ENCODE assay signal across 16 mouse cellular contexts in genomic region chr7:133441661-133442060, GRCm38 (mm10).
DNase-seq lines count a peak whose midpoint lies in the region; ATAC-seq lines count a peak whose summit lies in the region.
"Had no signal": no experiment of that assay in that cellular context is flagged by ENCODE, and none has a peak within 500 bp of the region (broad histone marks: within the 10 kb centered on the region; RNA-seq: fewer than 3 reads in every experiment).

No protein-coding gene starts in this region.

- 16% methylated on average over 4 of the region's 4 CpGs for WGBS in kidney, embryonic 15.5 days
- 9% methylated on average over 4 of the region's 4 CpGs for WGBS in forebrain, embryonic 16.5 days
- 11% methylated on average over 4 of the region's 4 CpGs for WGBS in midbrain, embryonic 16.5 days
- 18% methylated on average over 4 of the region's 4 CpGs for WGBS in neural tube, embryonic 15.5 days
- 35% methylated on average over 4 of the region's 4 CpGs for WGBS in heart, embryonic 11.5 days (ENCODE audit: insufficient replicate concordance)

- H3K36me3 ChIP-seq in kidney, embryonic 15.5 days: no peaks in the 10 kb centered on the region
- H3K36me3 ChIP-seq in forebrain, embryonic 16.5 days (ENCODE audit: control insufficient read depth, insufficient read depth): no peaks in the 10 kb centered on the region
- H3K36me3 ChIP-seq in midbrain, embryonic 16.5 days (ENCODE audit: control insufficient read depth, insufficient read depth, low read length): no peaks in the 10 kb centered on the region
- no peaks in the 10 kb centered on the region for H3K36me3 ChIP-seq in neural tube, embryonic 15.5 days
- H3K36me3 ChIP-seq in heart, embryonic 11.5 days (ENCODE audit: control insufficient read depth, insufficient read depth, low read length): no peaks in the 10 kb centered on the region
- H3K36me3 ChIP-seq: heart, embryonic 12.5 days had no signal

- H3K4me3 ChIP-seq in kidney, embryonic 15.5 days (replicated peaks): no peak overlapping the region
- H3K4me3 ChIP-seq in forebrain, embryonic 16.5 days (replicated peaks; ENCODE audit: low read length): no peak overlapping the region
- no peak overlapping the region for H3K4me3 ChIP-seq in midbrain, embryonic 16.5 days (ENCODE audit: low read depth, low read length)
- no peak overlapping the region for H3K4me3 ChIP-seq in neural tube, embryonic 15.5 days (replicated peaks)
- no peak overlapping the region for H3K4me3 ChIP-seq in heart, embryonic 11.5 days (ENCODE audit: low read depth, low read length)
- H3K4me3 ChIP-seq: gastrocnemius, adult 2 months; heart, embryonic 12.5 days had no signal

- peaks cover 27% of the 10 kb centered on the region for H3K4me1 ChIP-seq in kidney, embryonic 15.5 days
- H3K4me1 ChIP-seq in forebrain, embryonic 16.5 days (replicated peaks; ENCODE audit: control insufficient read depth, insufficient read depth, low read length): peaks cover 24% of the 10 kb centered on the region
- peaks cover 20% of the 10 kb centered on the region for H3K4me1 ChIP-seq in midbrain, embryonic 16.5 days (ENCODE audit: control insufficient read depth, insufficient read depth, low read length)
- H3K4me1 ChIP-seq in neural tube, embryonic 15.5 days: peaks cover 26% of the 10 kb centered on the region
- no peaks in the 10 kb centered on the region for H3K4me1 ChIP-seq in heart, embryonic 11.5 days (ENCODE audit: control insufficient read depth, insufficient read depth, low read length)

- no peak for ATAC-seq in kidney, embryonic 15.5 days (replicated peaks; ENCODE audit: low FRiP score)
- ATAC-seq in forebrain, embryonic 16.5 days: no peak
- ATAC-seq in midbrain, embryonic 16.5 days: no peak
- ATAC-seq in neural tube, embryonic 15.5 days (ENCODE audit: low FRiP score): no peak
- no peak for ATAC-seq in heart, embryonic 11.5 days (replicated peaks; ENCODE audit: insufficient number of reproducible peaks, low FRiP score, low TSS enrichment)
- ATAC-seq: lung, postnatal 0 days; Patski had no signal

- no peak overlapping the region for H3K9ac ChIP-seq in kidney, embryonic 15.5 days
- no peak overlapping the region for H3K9ac ChIP-seq in forebrain, embryonic 16.5 days (replicated peaks; ENCODE audit: low read depth, low read length)
- H3K9ac ChIP-seq in midbrain, embryonic 16.5 days (ENCODE audit: low read depth, low read length): no peak overlapping the region
- H3K9ac ChIP-seq in neural tube, embryonic 15.5 days (replicated peaks): no peak overlapping the region
- no peak overlapping the region for H3K9ac ChIP-seq in heart, embryonic 11.5 days (ENCODE audit: low read depth, low read length)
- H3K9ac ChIP-seq: heart, embryonic 12.5 days had no signal

- H3K27ac ChIP-seq in kidney, embryonic 15.5 days: peak overlapping the region; percentile 57
- H3K27ac ChIP-seq in forebrain, embryonic 16.5 days (ENCODE audit: low read length): peak overlapping the region; percentile 69
- peak overlapping the region; percentile 67 for H3K27ac ChIP-seq in midbrain, embryonic 16.5 days (ENCODE audit: low read length)
- no peak overlapping the region for H3K27ac ChIP-seq in neural tube, embryonic 15.5 days (replicated peaks)
- no peak overlapping the region for H3K27ac ChIP-seq in heart, embryonic 11.5 days (ENCODE audit: low read depth, low read length)
- H3K27ac ChIP-seq: gastrocnemius, adult 2 months; kidney, postnatal 0 days had no signal

- DNase-seq in kidney, postnatal 36 days: no peak
- peak; percentile 34 for DNase-seq in embryo, embryonic 10.5 days (ENCODE audit: low spot score)
- DNase-seq: adrenal gland, adult 8-10 months; cerebellum, postnatal 25 days; gastrocnemius, adult 2 months; right cerebral cortex, postnatal 14 days; thymus, adult 18-20 months had no signal

- no peak overlapping the region for H3K4me2 ChIP-seq in kidney, embryonic 15.5 days
- 0 out of 2 replicates have a peak overlapping the region, but pooled peaks have one; percentile 16 for H3K4me2 ChIP-seq in forebrain, embryonic 16.5 days (ENCODE audit: low read length)
- H3K4me2 ChIP-seq in midbrain, embryonic 16.5 days (ENCODE audit: low read length): no peak overlapping the region
- H3K4me2 ChIP-seq in neural tube, embryonic 15.5 days: no peak overlapping the region
- no peak overlapping the region for H3K4me2 ChIP-seq in heart, embryonic 11.5 days
- H3K4me2 ChIP-seq: heart, embryonic 12.5 days had no signal

- no peaks in the 10 kb centered on the region for H3K9me3 ChIP-seq in kidney, embryonic 15.5 days (replicated peaks)
- no peaks in the 10 kb centered on the region for H3K9me3 ChIP-seq in forebrain, embryonic 16.5 days (ENCODE audit: control insufficient read depth, low read length)
- H3K9me3 ChIP-seq in midbrain, embryonic 16.5 days (replicated peaks; ENCODE audit: control insufficient read depth, low read length, poor library complexity, severe bottlenecking): no peaks in the 10 kb centered on the region
- H3K9me3 ChIP-seq in neural tube, embryonic 15.5 days (replicated peaks): no peaks in the 10 kb centered on the region
- H3K9me3 ChIP-seq in heart, embryonic 11.5 days (replicated peaks; ENCODE audit: control insufficient read depth, low read length): no peaks in the 10 kb centered on the region
- H3K9me3 ChIP-seq: heart, embryonic 12.5 days had no signal

- H3K27me3 ChIP-seq in kidney, embryonic 15.5 days: no peaks in the 10 kb centered on the region
- H3K27me3 ChIP-seq in forebrain, embryonic 16.5 days (replicated peaks; ENCODE audit: control insufficient read depth, insufficient read depth, low read length): no peaks in the 10 kb centered on the region
- H3K27me3 ChIP-seq in midbrain, embryonic 16.5 days (ENCODE audit: control insufficient read depth, insufficient read depth, low read depth, low read length): no peaks in the 10 kb centered on the region
- no peaks in the 10 kb centered on the region for H3K27me3 ChIP-seq in neural tube, embryonic 15.5 days (replicated peaks)
- H3K27me3 ChIP-seq in heart, embryonic 11.5 days (ENCODE audit: control insufficient read depth, insufficient read depth, low read length): no peaks in the 10 kb centered on the region
- H3K27me3 ChIP-seq: heart, embryonic 12.5 days; Patski had no signal

Comparison
In these comparisons a context has a peak if more than half of its experiments do, and no peak if none do; other contexts are left out.
1. H3K27ac ChIP-seq: peak in kidney, embryonic 15.5 days (single experiment), forebrain, embryonic 16.5 days (single experiment) and midbrain, embryonic 16.5 days (single experiment); none in neural tube, embryonic 15.5 days (single experiment) and heart, embryonic 11.5 days (single experiment).